Mouse (Mus musculus) forebrain, embryonic 14.5 days (tissue): ENCODE data around the gene Ksr2. TPM values are rescaled to one million over a fixed set of nuclear protein-coding genes. Genes with fewer than 3 reads are reported as not detected.
"Not testable (repeated sequence)": the region's sequence is repeated elsewhere in the genome, so short reads cannot be mapped to it uniquely, and the experiment has no call there.

Experiments used
- ATAC-seq: fragments of 200-750 bp; cut with Nextera tagmentation; 2 replicates; pipeline ENCODE4 v1.8.0; 2017; ENCODE audit warnings: mild to moderate bottlenecking, moderate library complexity
- DNase-seq: peaks from one replicate; pipeline ENCODE4 v3.0.0-alpha.2; 2015; ENCODE audit warnings: low spot score
- H3K27ac ChIP-seq: fragments of 300-500 bp; sonication (generic); 2 replicates; pipeline ENCODE4 v1.5.1; 2014; ENCODE audit warnings: low read depth, mild to moderate bottlenecking, control low read depth, low read length, moderate library complexity
- H3K27me3 ChIP-seq: fragments of 300-500 bp; sonication (generic); replicated peaks from 2 replicates; pipeline ENCODE4 v1.6.1; 2014; ENCODE audit warnings: low read length, control low read depth, mixed read lengths; ENCODE audit not compliant: control insufficient read depth, insufficient read depth
- H3K36me3 ChIP-seq: fragments of 300-500 bp; sonication (generic); 2 replicates; pipeline ENCODE4 v1.6.1; 2014; ENCODE audit warnings: low read length, control low read depth; ENCODE audit not compliant: control insufficient read depth, insufficient read depth
- H3K4me1 ChIP-seq: fragments of 300-500 bp; sonication (generic); 2 replicates; pipeline ENCODE4 v1.6.1; 2014; ENCODE audit warnings: antibody characterized with exemption, low read length, control low read depth; ENCODE audit not compliant: control insufficient read depth, insufficient read depth
- H3K4me2 ChIP-seq: fragments of 300-500 bp; sonication (generic); 2 replicates; pipeline ENCODE4 v1.6.1; 2014; ENCODE audit warnings: mild to moderate bottlenecking, control low read depth, low read length
- H3K4me3 ChIP-seq: fragments of 300-500 bp; sonication (generic); 2 replicates; pipeline ENCODE4 v1.5.1; 2014; ENCODE audit warnings: low read depth, low read length, control low read depth
- H3K9ac ChIP-seq: fragments of 300-500 bp; sonication (generic); 2 replicates; pipeline ENCODE4 v1.6.1; 2014; ENCODE audit warnings: mild to moderate bottlenecking, low read length, control low read depth, moderate library complexity
- H3K9me3 ChIP-seq: fragments of 300-500 bp; sonication (generic); replicated peaks from 2 replicates; pipeline ENCODE4 v1.6.1; 2016; ENCODE audit warnings: low read length, control low read depth, mixed read lengths; ENCODE audit not compliant: control insufficient read depth
- WGBS: fragments of 180-500 bp; shearing (Covaris S2); extraction: QIAGEN DNeasy Blood & Tissue Kit; methylation state at CpG from one replicate; pipeline ENCODE4 v1.1.7; 2014; 5-methylcytosine and 5-hydroxymethylcytosine counted together
- polyA plus RNA-seq: library from polyadenylated mRNA; unstranded; fragments of >200 nt; fragmentation: Nextera tagmentation; extraction: Ambion mirVana; gene quantifications from 2 replicates; pipeline ENCODE4 v1.2.1, GENCODE M21; 2014

Ksr2 gene
- polyA plus RNA-seq, 1 experiment from 2014 or later = 1.4 TPM

DNA sequence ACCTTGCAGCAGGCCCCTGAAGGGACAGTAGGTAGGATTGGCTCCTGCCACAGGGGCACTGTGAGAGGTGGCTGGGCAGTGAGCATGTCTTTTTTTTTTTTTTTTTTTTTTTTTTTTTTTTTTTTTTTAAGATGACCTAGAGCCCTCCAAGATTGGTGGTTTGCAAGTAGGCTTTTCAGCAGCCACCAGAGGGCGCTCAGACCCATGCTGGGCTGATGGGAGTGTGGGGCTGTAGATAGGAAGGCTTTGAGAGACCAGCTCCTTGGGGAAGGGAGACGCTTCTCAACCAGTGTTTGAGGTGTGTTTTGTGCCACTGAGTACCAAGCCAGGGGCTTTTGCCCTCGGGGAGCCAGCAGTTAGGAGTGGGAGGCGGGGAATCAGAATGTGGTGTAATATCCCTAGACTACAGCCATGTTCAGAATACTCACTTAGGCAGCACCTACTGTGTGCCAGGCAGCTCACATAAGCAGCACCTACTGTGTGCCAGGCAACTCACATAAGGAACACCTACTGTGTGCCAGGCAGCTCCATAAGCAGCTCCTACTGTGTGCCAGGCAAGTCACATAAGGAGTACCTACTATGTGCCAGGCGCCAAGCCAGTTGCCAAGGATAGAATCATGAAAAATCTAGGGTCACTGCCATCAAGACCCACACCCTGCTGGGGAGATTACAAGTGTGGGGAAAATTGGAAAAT lies 200.7 kb downstream of the Ksr2 start:
- H3K4me2 ChIP-seq = no peak overlapping the region
- ATAC-seq (no peak), DNase-seq (peak; percentile 84)
- no peak overlapping the region for H3K4me3 ChIP-seq
- no peaks in the 10 kb centered on the region for H3K36me3 ChIP-seq
- no peak overlapping the region for H3K27ac ChIP-seq
- no peaks in the 10 kb centered on the region for H3K9me3 ChIP-seq
- no peaks in the 10 kb centered on the region for H3K4me1 ChIP-seq
- 30% methylated on average over 5 of the region's 5 CpGs for WGBS
- H3K27me3 ChIP-seq = no peaks in the 10 kb centered on the region
- no peak overlapping the region for H3K9ac ChIP-seq

DNA sequence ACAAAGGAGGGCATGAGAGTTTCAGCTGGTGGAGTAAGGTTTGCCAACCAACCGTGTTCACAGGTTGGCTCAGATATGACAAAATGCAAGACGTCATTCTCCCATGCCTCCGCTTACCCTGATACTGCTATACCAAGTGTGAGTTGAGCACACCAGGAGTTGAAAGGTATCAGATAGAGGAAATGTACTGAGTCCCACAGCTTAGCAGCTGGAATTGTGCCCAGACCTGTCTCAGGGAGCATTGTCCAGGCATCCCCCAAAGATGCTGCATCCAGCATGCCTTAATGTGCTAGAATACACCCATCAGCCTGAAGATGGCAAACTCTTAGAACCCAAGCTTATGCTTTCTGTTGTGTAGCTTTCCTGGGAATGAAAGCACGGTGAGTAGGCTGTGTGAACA lies 206.5 kb downstream of the Ksr2 start:
- no peak for ATAC-seq
- Histone ChIP-seq H3K9me3 (no peaks in the 10 kb centered on the region), H3K4me1 (peaks cover 4% of the 10 kb centered on the region; the same call in 1 of the 2 replicates), H3K27me3 (no peaks in the 10 kb centered on the region), H3K27ac (no peak overlapping the region), H3K9ac (no peak overlapping the region), H3K4me3 (no peak overlapping the region), H3K4me2 (no peak overlapping the region), H3K36me3 (no peaks in the 10 kb centered on the region)
- WGBS = 89% methylated on average over 4 of the region's 4 CpGs
- DNase-seq = no peak

DNA sequence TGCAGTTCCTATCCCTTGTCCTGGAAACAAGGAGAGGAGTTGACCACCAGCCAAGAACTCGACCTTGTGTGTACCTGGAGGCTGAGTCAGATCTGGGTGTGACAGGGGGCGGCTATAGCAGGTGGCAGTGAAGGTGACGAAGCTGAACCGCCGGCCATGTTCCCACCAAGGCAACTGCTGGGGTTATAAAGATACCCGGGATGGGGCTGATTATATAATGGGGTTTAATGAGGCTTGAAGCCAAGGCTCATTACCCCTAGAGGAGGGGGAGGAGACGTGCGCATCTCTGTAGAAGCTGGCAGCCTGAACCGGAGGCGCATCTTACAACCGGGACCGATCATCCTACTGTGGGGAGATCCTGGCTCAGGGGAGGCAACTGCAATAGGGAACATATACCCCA lies 208.4 kb downstream of the Ksr2 start:
- no peak overlapping the region for H3K27ac ChIP-seq
- peaks cover 4% of the 10 kb centered on the region; the same call in 1 of the 2 replicates for H3K4me1 ChIP-seq
- peak; percentile 52 for DNase-seq
- H3K4me3 ChIP-seq = no peak overlapping the region
- H3K9me3 ChIP-seq = no peaks in the 10 kb centered on the region
- H3K9ac ChIP-seq = no peak overlapping the region
- H3K4me2 ChIP-seq = no peak overlapping the region
- 40% methylated on average over 12 of the region's 12 CpGs for WGBS
- peak; percentile 37; the same call in 1 of the 2 replicates for ATAC-seq
- H3K27me3 ChIP-seq = no peaks in the 10 kb centered on the region
- H3K36me3 ChIP-seq = no peaks in the 10 kb centered on the region

- H3K27ac ChIP-seq, H3K9me3 ChIP-seq, DNase-seq, H3K4me2 ChIP-seq, H3K4me1 ChIP-seq, H3K36me3 ChIP-seq, ATAC-seq, H3K9ac ChIP-seq, H3K27me3 ChIP-seq, H3K4me3 ChIP-seq: not testable (repeated sequence)
- WGBS = 94% methylated on average over 4 of the region's 4 CpGs
Observed at GRCm38 (mm10) chr5:117623206-117623605, 209.4 kb downstream of the Ksr2 start.

DNA sequence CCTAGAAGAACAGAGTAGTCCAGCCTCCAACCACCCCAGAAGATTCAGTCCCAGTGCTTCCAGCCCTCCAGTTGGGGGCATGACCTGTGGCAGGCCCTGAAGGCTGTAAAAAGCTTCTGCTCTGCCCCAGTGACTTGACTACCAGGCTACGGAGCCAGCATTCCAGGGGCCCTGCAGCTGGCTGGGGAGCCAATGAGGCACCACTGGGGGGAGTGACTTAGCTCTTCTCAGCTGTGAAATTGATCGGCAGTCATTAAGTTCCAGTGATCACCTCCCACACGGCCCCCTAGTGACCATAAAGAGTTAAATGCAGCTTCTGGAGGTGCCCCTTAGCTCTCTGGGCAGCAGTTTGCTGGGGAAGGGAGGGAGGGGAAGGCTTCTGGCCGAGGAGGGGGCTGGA lies 213.1 kb downstream of the Ksr2 start:
- no peaks in the 10 kb centered on the region for H3K9me3 ChIP-seq
- no peak overlapping the region for H3K4me3 ChIP-seq
- DNase-seq (no peak), ATAC-seq (no peak)
- H3K9ac ChIP-seq = no peak overlapping the region
- no peak overlapping the region for H3K27ac ChIP-seq
- H3K36me3 ChIP-seq = no peaks in the 10 kb centered on the region
- H3K4me2 ChIP-seq = no peak overlapping the region
- peaks cover 4% of the 10 kb centered on the region; the same call in 1 of the 2 replicates for H3K4me1 ChIP-seq
- H3K27me3 ChIP-seq = no peaks in the 10 kb centered on the region
- WGBS = 4% methylated on average over 4 of the region's 4 CpGs

DNA sequence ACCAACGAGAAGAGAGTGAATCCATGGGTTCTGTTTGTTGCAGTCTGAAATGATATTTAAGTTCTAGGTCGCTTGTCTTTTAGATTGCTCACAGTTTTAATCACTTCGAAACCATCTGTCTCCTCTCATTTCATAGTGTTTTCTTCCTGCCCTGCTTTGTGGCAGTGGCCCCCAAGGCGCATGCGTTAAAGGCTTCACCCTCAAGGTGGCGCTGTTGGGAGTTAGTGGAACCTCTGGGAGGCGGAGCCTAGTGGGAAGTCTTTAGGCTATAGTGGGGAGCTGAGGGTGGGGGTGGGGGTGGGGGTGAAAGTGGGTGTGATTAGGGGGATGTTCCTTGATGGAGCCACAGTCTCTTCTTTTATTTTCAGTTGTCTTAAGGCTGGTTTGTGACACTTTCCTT lies 214.6 kb downstream of the Ksr2 start:
- Histone ChIP-seq H3K36me3 (no peaks in the 10 kb centered on the region), H3K9ac (no peak overlapping the region), H3K4me2 (no peak overlapping the region), H3K27ac (no peak overlapping the region), H3K4me3 (no peak overlapping the region), H3K9me3 (no peaks in the 10 kb centered on the region), H3K27me3 (no peaks in the 10 kb centered on the region), H3K4me1 (no peaks in the 10 kb centered on the region)
- DNase-seq = peak; percentile 15
- ATAC-seq = no peak
- 52% methylated on average over 7 of the region's 7 CpGs for WGBS

- no peaks in the 10 kb centered on the region for H3K27me3 ChIP-seq
- H3K27ac ChIP-seq = no peak overlapping the region
- no peaks in the 10 kb centered on the region for H3K9me3 ChIP-seq
- H3K4me2 ChIP-seq = no peak overlapping the region
- DNase-seq (no peak), ATAC-seq (no peak)
- no peaks in the 10 kb centered on the region for H3K4me1 ChIP-seq
- H3K9ac ChIP-seq = no peak overlapping the region
- 93% methylated on average over 14 of the region's 14 CpGs for whole genome bisulfite sequencing
- no peaks in the 10 kb centered on the region for H3K36me3 ChIP-seq
- H3K4me3 ChIP-seq = no peak overlapping the region
Observed at GRCm38 (mm10) chr5:117629570-117629969, 215.8 kb downstream of the Ksr2 start.

GRCm38 (mm10) chr5:117635211-117635610 lies 221.4 kb downstream of the Ksr2 start:
- DNase-seq (no peak), ATAC-seq (no peak)
- Histone ChIP-seq H3K36me3 (no peaks in the 10 kb centered on the region), H3K27ac (no peak overlapping the region), H3K9ac (no peak overlapping the region), H3K4me3 (no peak overlapping the region), H3K4me2 (no peak overlapping the region), H3K9me3 (no peaks in the 10 kb centered on the region), H3K4me1 (no peaks in the 10 kb centered on the region), H3K27me3 (no peaks in the 10 kb centered on the region)
- 88% methylated on average over 2 of the region's 2 CpGs for WGBS

DNA sequence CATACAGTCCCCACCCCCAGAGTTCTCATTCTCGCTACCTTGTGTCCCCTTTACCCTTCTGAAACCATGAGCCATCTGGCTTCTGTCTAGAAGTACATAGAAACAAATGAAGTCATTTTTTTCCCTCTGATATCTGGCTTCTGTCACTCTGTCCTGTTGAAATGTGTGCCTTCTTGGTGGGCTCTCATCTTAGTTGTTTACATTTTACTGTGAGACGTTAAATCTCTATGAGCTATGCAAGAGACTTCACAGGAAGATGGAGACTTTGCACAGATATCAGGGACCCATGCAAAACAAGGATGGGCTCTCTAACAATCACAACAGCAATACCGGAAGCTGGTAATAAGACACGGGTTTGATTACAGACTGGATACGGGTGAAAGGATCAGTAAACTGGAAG lies 222.0 kb downstream of the Ksr2 start:
- no peak overlapping the region for H3K27ac ChIP-seq
- no peaks in the 10 kb centered on the region for H3K36me3 ChIP-seq
- no peak for DNase-seq
- no peak overlapping the region for H3K4me3 ChIP-seq
- H3K9ac ChIP-seq = no peak overlapping the region
- no peak overlapping the region for H3K4me2 ChIP-seq
- H3K4me1 ChIP-seq = no peaks in the 10 kb centered on the region
- no peaks in the 10 kb centered on the region for H3K27me3 ChIP-seq
- no peak for ATAC-seq
- WGBS = 90% methylated on average over 5 of the region's 5 CpGs
- H3K9me3 ChIP-seq = no peaks in the 10 kb centered on the region
